Mouse (Mus musculus) cerebellum, adult 2 months (tissue): ENCODE results near the gene Tfr2.

Experiments used
- CTCF ChIP-seq: fragments of 200-500 bp; IDR thresholded peaks from 2 replicates; pipeline ENCODE4 v1.5.1; 2011; ENCODE audit warnings: low read depth, mild to moderate bottlenecking, control low read depth, low read length, moderate library complexity, borderline replicate concordance; ENCODE audit not compliant: insufficient read depth
- POLR2A ChIP-seq: fragments of 200-500 bp; IDR thresholded peaks from 2 replicates; pipeline ENCODE4 v1.6.1; 2011; ENCODE audit warnings: low read length, control low read depth, borderline replicate concordance; ENCODE audit not compliant: insufficient read depth

DNA sequence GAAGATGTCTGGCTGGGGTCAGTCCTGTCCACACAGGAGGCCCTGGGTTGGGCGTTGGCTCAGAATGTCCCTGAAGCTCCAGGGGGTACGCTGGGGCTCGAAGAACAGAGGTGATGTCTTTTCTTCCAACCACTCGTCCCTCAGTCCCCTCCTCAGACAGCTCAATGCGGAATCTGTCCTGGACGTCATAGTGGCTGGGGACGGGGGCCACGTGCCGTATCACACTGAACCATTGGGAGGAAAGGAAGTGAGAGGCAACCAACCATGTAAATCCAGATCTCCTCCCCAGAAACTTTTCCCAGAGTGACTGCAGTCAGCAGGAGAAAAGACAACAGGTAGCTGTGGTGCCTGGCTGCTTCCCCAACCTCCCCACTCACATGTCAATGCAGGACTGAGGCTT, 30.0 kb downstream of the Tfr2 start:
- no peak for TF ChIP-seq CTCF
- TF ChIP-seq POLR2A = no peak
